ENCODE assay signal across 9 mouse cellular contexts in genomic region chr11:114477365-114477764, GRCm38 (mm10).
DNase-seq lines count a peak whose midpoint lies in the region; ATAC-seq and TF ChIP-seq lines count a peak whose summit lies in the region.
"Had no signal": no experiment of that assay in that cellular context is flagged by ENCODE, and none has a peak within 500 bp of the region (broad histone marks: within the 10 kb centered on the region; RNA-seq: fewer than 3 reads in every experiment).

No protein-coding gene starts in this region.

- ATAC-seq in midbrain, embryonic 14.5 days (ENCODE audit: low FRiP score, low TSS enrichment), result no peak
- no peak for ATAC-seq in midbrain, embryonic 11.5 days (ENCODE audit: low FRiP score)
- ATAC-seq in stomach, postnatal 0 days (ENCODE audit: low FRiP score, low TSS enrichment), result no peak
- ATAC-seq in intestine, embryonic 16.5 days, result no peak

- H3K27me3 ChIP-seq in heart, adult 2 months (ENCODE audit: control insufficient read depth, insufficient read depth, low read length), result no peaks in the 10 kb centered on the region
- no peaks in the 10 kb centered on the region for H3K27me3 ChIP-seq in midbrain, embryonic 14.5 days (ENCODE audit: control insufficient read depth, insufficient read depth, low read length)
- no peaks in the 10 kb centered on the region for H3K27me3 ChIP-seq in midbrain, embryonic 11.5 days (ENCODE audit: control insufficient read depth, insufficient read depth, low read length)
- H3K27me3 ChIP-seq in stomach, postnatal 0 days (ENCODE audit: control insufficient read depth, insufficient read depth, low read length), result no peaks in the 10 kb centered on the region; the same call in 1 of the 2 replicates
- peaks cover 3% of the 10 kb centered on the region; the same call in 1 of the 2 replicates for H3K27me3 ChIP-seq in intestine, embryonic 16.5 days (replicated peaks; ENCODE audit: control insufficient read depth, insufficient read depth, low read length)

- H3K4me1 ChIP-seq in heart, adult 2 months (ENCODE audit: control insufficient read depth, insufficient read depth, low read length), result no peaks in the 10 kb centered on the region
- peaks cover 27% of the 10 kb centered on the region for H3K4me1 ChIP-seq in midbrain, embryonic 14.5 days (ENCODE audit: control insufficient read depth, insufficient read depth, low read length)
- peaks cover 10% of the 10 kb centered on the region for H3K4me1 ChIP-seq in midbrain, embryonic 11.5 days (ENCODE audit: control insufficient read depth, insufficient read depth, low read length)
- no peaks in the 10 kb centered on the region for H3K4me1 ChIP-seq in stomach, postnatal 0 days (replicated peaks; ENCODE audit: control insufficient read depth, insufficient read depth)
- H3K4me1 ChIP-seq in intestine, embryonic 16.5 days (ENCODE audit: control insufficient read depth, insufficient read depth, low read length), result peaks cover 5% of the 10 kb centered on the region; the same call in 1 of the 2 replicates

- 73% methylated on average over 3 of the region's 3 CpGs for WGBS in heart, adult 2 months
- 73% methylated on average over 2 of the region's 3 CpGs for WGBS in midbrain, embryonic 14.5 days
- 76% methylated on average over 3 of the region's 3 CpGs for WGBS in midbrain, embryonic 11.5 days
- 82% methylated on average over 3 of the region's 3 CpGs for WGBS in stomach, postnatal 0 days
- WGBS in intestine, embryonic 16.5 days, result 70% methylated on average over 3 of the region's 3 CpGs

- no peak overlapping the region for H3K27ac ChIP-seq in heart, adult 2 months
- H3K27ac ChIP-seq in midbrain, embryonic 14.5 days (replicated peaks; ENCODE audit: low read depth, low read length), result no peak overlapping the region
- H3K27ac ChIP-seq in midbrain, embryonic 11.5 days (ENCODE audit: low read depth, low read length), result no peak overlapping the region
- no peak overlapping the region for H3K27ac ChIP-seq in stomach, postnatal 0 days (replicated peaks)
- H3K27ac ChIP-seq in intestine, embryonic 16.5 days (ENCODE audit: low read length), result no peak overlapping the region
- H3K27ac ChIP-seq: heart, embryonic 13.5 days had no signal

- H3K9me3 ChIP-seq in midbrain, embryonic 14.5 days (ENCODE audit: control insufficient read depth, low read length), result no peaks in the 10 kb centered on the region
- H3K9me3 ChIP-seq in midbrain, embryonic 11.5 days (ENCODE audit: control insufficient read depth, low read length), result no peaks in the 10 kb centered on the region
- H3K9me3 ChIP-seq in stomach, postnatal 0 days (ENCODE audit: control insufficient read depth, low read length), result no peaks in the 10 kb centered on the region
- H3K9me3 ChIP-seq in intestine, embryonic 16.5 days (ENCODE audit: control insufficient read depth, low read length), result no peaks in the 10 kb centered on the region
- H3K9me3 ChIP-seq: heart, embryonic 13.5 days had no signal

- no peak for TF ChIP-seq EP300 in heart, adult 2 months (IDR thresholded peaks at IDR 0.05; ENCODE audit: insufficient read depth, low read depth, low read length)
- TF ChIP-seq EP300 in stomach, postnatal 0 days (optimal IDR thresholded peaks at IDR 0.05), result no peak

- H3K4me2 ChIP-seq in midbrain, embryonic 14.5 days (ENCODE audit: low read length), result no peak overlapping the region
- H3K4me2 ChIP-seq in midbrain, embryonic 11.5 days, result no peak overlapping the region
- no peak overlapping the region for H3K4me2 ChIP-seq in stomach, postnatal 0 days (replicated peaks; ENCODE audit: low read depth)
- H3K4me2 ChIP-seq in intestine, embryonic 16.5 days (ENCODE audit: low read depth, low read length), result no peak overlapping the region
- H3K4me2 ChIP-seq: heart, embryonic 13.5 days had no signal

- TF ChIP-seq CTCF in heart, adult 2 months (IDR thresholded peaks at IDR 0.05), result peak; percentile 49
- peak; percentile 61 for TF ChIP-seq CTCF in stomach, postnatal 0 days (IDR thresholded peaks at IDR 0.05; ENCODE audit: low read depth)

- no peak for TF ChIP-seq POLR2A in heart, adult 2 months (IDR thresholded peaks at IDR 0.05; ENCODE audit: insufficient read depth, low read depth, low read length)

- H3K4me3 ChIP-seq in heart, adult 2 months, result no peak overlapping the region
- no peak overlapping the region for H3K4me3 ChIP-seq in midbrain, embryonic 14.5 days (replicated peaks; ENCODE audit: low read depth, low read length)
- H3K4me3 ChIP-seq in midbrain, embryonic 11.5 days (ENCODE audit: low read depth, low read length), result no peak overlapping the region
- no peak overlapping the region for H3K4me3 ChIP-seq in stomach, postnatal 0 days (ENCODE audit: low read depth, low read length)
- H3K4me3 ChIP-seq in intestine, embryonic 16.5 days (ENCODE audit: low read length), result no peak overlapping the region
- H3K4me3 ChIP-seq: heart, embryonic 13.5 days had no signal

- intact Hi-C loops in heart, adult 2 months (cut with DNase I), result no loop called here

- no peak overlapping the region for H3K9ac ChIP-seq in heart, adult 2 months (ENCODE audit: low read depth, low read length)
- H3K9ac ChIP-seq in midbrain, embryonic 14.5 days (replicated peaks; ENCODE audit: low read length), result no peak overlapping the region
- no peak overlapping the region for H3K9ac ChIP-seq in midbrain, embryonic 11.5 days (ENCODE audit: low read length)
- H3K9ac ChIP-seq in stomach, postnatal 0 days (ENCODE audit: low read length), result no peak overlapping the region
- H3K9ac ChIP-seq in intestine, embryonic 16.5 days (ENCODE audit: low read depth, low read length), result no peak overlapping the region
- H3K9ac ChIP-seq: heart, embryonic 13.5 days had no signal

- no peaks in the 10 kb centered on the region for H3K79me2 ChIP-seq in heart, adult 2 months (replicated peaks; ENCODE audit: control insufficient read depth, insufficient read depth, low read length)

- no peaks in the 10 kb centered on the region for H3K36me3 ChIP-seq in heart, adult 2 months (ENCODE audit: control insufficient read depth, insufficient read depth, low read length)
- no peaks in the 10 kb centered on the region for H3K36me3 ChIP-seq in midbrain, embryonic 14.5 days (ENCODE audit: control insufficient read depth, insufficient read depth, low read length)
- H3K36me3 ChIP-seq in midbrain, embryonic 11.5 days (ENCODE audit: control insufficient read depth, insufficient read depth, low read length), result no peaks in the 10 kb centered on the region
- no peaks in the 10 kb centered on the region for H3K36me3 ChIP-seq in stomach, postnatal 0 days (ENCODE audit: control insufficient read depth, insufficient read depth, low read length)
- no peaks in the 10 kb centered on the region for H3K36me3 ChIP-seq in intestine, embryonic 16.5 days (ENCODE audit: control insufficient read depth, insufficient read depth, low read length)
- H3K36me3 ChIP-seq: heart, embryonic 13.5 days had no signal

- DNase-seq in heart, adult 2 months, result no peak
- no peak for DNase-seq in heart, adult 11 months
- DNase-seq in midbrain, embryonic 14.5 days, result peak; percentile 47
- DNase-seq in midbrain, embryonic 11.5 days (ENCODE audit: low spot score, missing footprints), result no peak
- peak; percentile 68 for DNase-seq in cerebellum, adult 9-11 months
- no peak for DNase-seq in stomach, postnatal 0 days (ENCODE audit: low spot score)
- DNase-seq in testis, postnatal 10 days (ENCODE audit: low spot score), result no peak

Comparison
In these comparisons a context has a peak if more than half of its experiments do, and no peak if none do; other contexts are left out.
1. DNase-seq: peak in midbrain, embryonic 14.5 days (single experiment) and cerebellum, adult 9-11 months (single experiment); none in heart, adult 2 months (0 of 2), heart, adult 11 months (single experiment), midbrain, embryonic 11.5 days (single experiment), stomach, postnatal 0 days (single experiment) and testis, postnatal 10 days (single experiment).